Mouse (Mus musculus) heart, adult 2 months (tissue): ENCODE measurements at regions not wholly inside any gene's neighbourhood (a gene's known extent, or its start where the extent isn't known, plus 50 kb on each side); places are given as distances from the start of the nearest gene placed in this dataset.

ENCODE experiments used
- DNase-seq, 2 experiments: peaks; one replicate each; pipeline ENCODE4 v3.0.0; 2021
- H3K27ac ChIP-seq: fragments of 200-600 bp; 2 replicates; pipeline ENCODE4 v1.8.1; 2022
- H3K27me3 ChIP-seq: fragments of 200-500 bp; 2 replicates; pipeline ENCODE4 v1.6.1; 2012; ENCODE audit warnings: mild to moderate bottlenecking, low read length, inconsistent platforms, mixed read lengths; ENCODE audit not compliant: control insufficient read depth, insufficient read depth
- H3K36me3 ChIP-seq: fragments of 200-500 bp; 2 replicates; pipeline ENCODE4 v1.6.1; 2012; ENCODE audit warnings: low read length, inconsistent platforms; ENCODE audit not compliant: control insufficient read depth, insufficient read depth
- H3K4me1 ChIP-seq: fragments of 200-500 bp; 2 replicates; pipeline ENCODE4 v1.6.1; 2011; ENCODE audit warnings: low read length; ENCODE audit not compliant: control insufficient read depth, insufficient read depth
- H3K4me3 ChIP-seq: fragments of 200-600 bp; 2 replicates; pipeline ENCODE4 v1.8.1; 2022
- H3K79me2 ChIP-seq: fragments of 200-500 bp; replicated peaks from 2 replicates; pipeline ENCODE4 v1.6.1; 2012; ENCODE audit warnings: mild to moderate bottlenecking, inconsistent platforms, low read length, moderate library complexity, mixed read lengths; ENCODE audit not compliant: control insufficient read depth, insufficient read depth
- H3K9ac ChIP-seq: fragments of 200-500 bp; 2 replicates; pipeline ENCODE4 v1.6.1; 2012; ENCODE audit warnings: low read depth, mild to moderate bottlenecking, control low read depth, inconsistent platforms, low read length, mixed read lengths
- CTCF ChIP-seq: fragments of 200-600 bp; IDR thresholded peaks from 2 replicates; pipeline ENCODE4 v1.8.1; 2022; ENCODE audit warnings: antibody characterized with exemption, mild to moderate bottlenecking, moderate library complexity
- EP300 ChIP-seq: fragments of 200-500 bp; IDR thresholded peaks from 2 replicates; pipeline ENCODE4 v1.6.1; 2011; ENCODE audit warnings: low read depth, low read length, control low read depth; ENCODE audit not compliant: insufficient read depth
- POLR2A ChIP-seq: fragments of 200-500 bp; IDR thresholded peaks from 2 replicates; pipeline ENCODE4 v1.6.1; 2011; ENCODE audit warnings: mild to moderate bottlenecking, low read depth, low read length, control low read depth; ENCODE audit not compliant: insufficient read depth
- WGBS: fragments of 180-500 bp; shearing (Covaris S2); methylation state at CpG from one replicate; pipeline ENCODE4 v1.1.7; 2018; 5-methylcytosine and 5-hydroxymethylcytosine counted together
- intact Hi-C: fragments of 180-260 bp; cut with DNase I; formaldehyde crosslinking; loops from one replicate; pipeline ENCODE4 v1.15.1; 2025

DNA sequence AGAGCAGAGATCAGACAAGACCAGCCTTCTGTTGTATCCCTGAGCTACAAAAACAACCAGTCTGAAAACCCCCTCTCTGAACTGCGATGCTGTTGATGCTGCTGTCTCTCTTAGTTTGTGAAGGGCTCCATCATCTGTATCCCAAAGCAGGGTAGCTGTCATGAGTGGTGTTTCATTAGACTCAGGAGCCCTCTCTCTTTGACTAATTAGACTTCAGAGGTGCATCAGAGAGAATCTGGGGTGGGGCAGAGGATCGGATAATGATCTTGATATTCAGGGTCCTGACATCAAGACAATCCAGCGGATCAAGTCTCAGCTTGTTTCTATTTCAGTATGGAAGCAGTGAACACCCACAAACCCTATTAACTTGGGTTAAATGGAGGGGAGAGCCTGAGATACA is 70.6 kb upstream of the Slc24a4 start:
- Histone ChIP-seq H3K79me2 (no peaks in the 10 kb centered on the region), H3K27ac (no peak overlapping the region), H3K9ac (no peak overlapping the region), H3K4me3 (no peak overlapping the region), H3K36me3 (no peaks in the 10 kb centered on the region), H3K27me3 (no peaks in the 10 kb centered on the region), H3K4me1 (peaks cover 1% of the 10 kb centered on the region; the same call in 1 of the 2 replicates)
- 79% methylated on average over 3 of the region's 3 CpGs for WGBS
- TF ChIP-seq EP300: no peak
- no peak for TF ChIP-seq CTCF
- no peak for TF ChIP-seq POLR2A
- DNase-seq: no peak
- intact Hi-C loops: no loop called here

- H3K27ac ChIP-seq: no peak overlapping the region
- TF ChIP-seq EP300: no peak
- no peak for TF ChIP-seq POLR2A
- no peak for TF ChIP-seq CTCF
- DNase-seq: no peak
- no peaks in the 10 kb centered on the region for H3K36me3 ChIP-seq
- H3K4me3 ChIP-seq: no peak overlapping the region
- H3K9ac ChIP-seq: no peak overlapping the region
- no peaks in the 10 kb centered on the region for H3K79me2 ChIP-seq
- intact Hi-C loops: no loop called here
- H3K27me3 ChIP-seq: no peaks in the 10 kb centered on the region
- peaks cover 1% of the 10 kb centered on the region; the same call in 1 of the 2 replicates for H3K4me1 ChIP-seq
- 71% methylated on average over 3 of the region's 3 CpGs for WGBS
These were observed 70.1 kb upstream of the Slc24a4 start for GRCm38 (mm10) chr12:102058428-102058827.

GRCm38 (mm10) chr12:102061096-102061495 is 67.4 kb upstream of the Slc24a4 start:
- no peaks in the 10 kb centered on the region for H3K79me2 ChIP-seq
- intact Hi-C loops: no loop called here
- 51% methylated on average over 5 of the region's 5 CpGs for WGBS
- no peak for DNase-seq
- H3K27me3 ChIP-seq: no peaks in the 10 kb centered on the region
- H3K4me3 ChIP-seq: no peak overlapping the region
- H3K36me3 ChIP-seq: no peaks in the 10 kb centered on the region
- no peak overlapping the region for H3K9ac ChIP-seq
- no peak overlapping the region for H3K27ac ChIP-seq
- TF ChIP-seq CTCF (no peak), EP300 (no peak), POLR2A (no peak)
- H3K4me1 ChIP-seq: peaks cover 1% of the 10 kb centered on the region; the same call in 1 of the 2 replicates

- no peak overlapping the region for H3K27ac ChIP-seq
- H3K27me3 ChIP-seq: no peaks in the 10 kb centered on the region
- intact Hi-C loops: no loop called here
- DNase-seq: peak in 1 of 2 experiments; percentile 8
- TF ChIP-seq CTCF (no peak), EP300 (no peak), POLR2A (no peak)
- no peaks in the 10 kb centered on the region for H3K79me2 ChIP-seq
- H3K36me3 ChIP-seq: no peaks in the 10 kb centered on the region
- no peak overlapping the region for H3K9ac ChIP-seq
- peaks cover 1% of the 10 kb centered on the region; the same call in 1 of the 2 replicates for H3K4me1 ChIP-seq
- no peak overlapping the region for H3K4me3 ChIP-seq
- 50% methylated on average over 7 of the region's 7 CpGs for WGBS
These were observed 66.6 kb upstream of the Slc24a4 start for GRCm38 (mm10) chr12:102061657-102062614.

DNA sequence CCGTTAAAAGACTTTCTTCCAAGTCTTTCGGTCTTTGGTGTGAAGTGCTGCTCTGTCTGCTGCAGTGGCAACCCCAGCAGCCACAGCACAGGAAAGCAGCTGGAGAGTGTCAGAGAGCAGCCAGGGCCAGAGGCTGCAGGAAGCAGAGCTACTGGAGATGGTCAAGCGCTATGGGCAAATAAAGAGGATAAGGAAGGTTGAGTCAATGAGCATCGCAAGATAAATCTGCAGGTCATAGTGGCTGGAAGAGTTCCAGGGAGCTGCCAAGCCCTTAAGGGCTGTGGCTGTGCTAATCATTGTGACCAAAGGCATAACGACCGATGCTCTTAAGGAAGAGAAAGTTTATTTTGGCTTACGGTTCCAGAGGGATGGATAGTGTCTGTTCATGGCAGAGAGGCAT is 65.9 kb upstream of the Slc24a4 start:
- intact Hi-C loops: no loop called here
- Histone ChIP-seq H3K27ac (no peak overlapping the region), H3K36me3 (no peaks in the 10 kb centered on the region), H3K4me3 (no peak overlapping the region), H3K9ac (no peak overlapping the region), H3K27me3 (no peaks in the 10 kb centered on the region), H3K79me2 (no peaks in the 10 kb centered on the region), H3K4me1 (peaks cover 1% of the 10 kb centered on the region; the same call in 1 of the 2 replicates)
- 24% methylated on average over 7 of the region's 7 CpGs for WGBS
- DNase-seq: peak; percentile 5 to 21
- TF ChIP-seq EP300: no peak
- no peak for TF ChIP-seq POLR2A
- TF ChIP-seq CTCF: no peak

DNA sequence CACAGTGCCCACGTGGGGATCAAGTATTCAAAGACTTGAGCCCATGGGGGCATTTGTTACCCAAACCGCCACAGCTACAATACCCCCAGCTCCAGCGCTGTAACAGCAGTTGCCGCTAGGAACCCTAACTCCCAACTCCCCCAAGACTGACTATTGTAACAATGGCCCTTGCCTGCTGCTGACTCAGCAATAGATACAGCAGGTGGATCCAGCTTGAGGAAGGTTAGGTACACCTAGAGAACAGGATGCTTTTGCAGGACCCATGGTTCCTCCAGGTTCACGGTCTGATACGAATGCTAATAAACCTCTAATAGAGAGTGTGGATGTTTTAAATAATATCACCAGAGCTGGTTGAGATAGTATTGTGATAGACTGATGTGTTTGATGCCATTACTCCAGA is 65.3 kb upstream of the Slc24a4 start:
- Histone ChIP-seq H3K4me1 (peaks cover 1% of the 10 kb centered on the region; the same call in 1 of the 2 replicates), H3K9ac (no peak overlapping the region), H3K4me3 (no peak overlapping the region), H3K36me3 (no peaks in the 10 kb centered on the region), H3K27ac (no peak overlapping the region), H3K79me2 (no peaks in the 10 kb centered on the region), H3K27me3 (no peaks in the 10 kb centered on the region)
- no peak for DNase-seq
- intact Hi-C loops: no loop called here
- TF ChIP-seq POLR2A: no peak
- TF ChIP-seq CTCF: no peak
- TF ChIP-seq EP300: no peak
- WGBS: 81% methylated on average over 6 of the region's 6 CpGs
